Mouse (Mus musculus): ENCODE results near the gene Vmn2r57.
"Not testable (repeated sequence)": the region's sequence is repeated elsewhere in the genome, so short reads cannot be mapped to it uniquely, and the experiment has no call there.

Gene Vmn2r57

GRCm38 (mm10) chr7:41448596-41448995 lies at the start of gene Vmn2r57:
Gene Vmn2r57, minus strand, starts transcription at chr7:41448696.
- DNase-seq: not testable (repeated sequence)

GRCm38 (mm10) chr7:41497871-41498270 lies 49.4 kb upstream of the Vmn2r57 start:
- DNase-seq: no peak

- no peak for DNase-seq
These were observed 3.4 kb upstream of the Vmn2r57 start for GRCm38 (mm10) chr7:41451864-41452263.

- DNase-seq: no peak
These were observed 54.4 kb downstream of the Vmn2r57 start for GRCm38 (mm10) chr7:41394130-41394529.

- DNase-seq: peak; percentile 82
These were observed 55.2 kb downstream of the Vmn2r57 start, which contains the start of gene AI987944 for GRCm38 (mm10) chr7:41393048-41393971. Gene AI987944, minus strand, starts transcription at chr7:41393379.

Measured in right cerebral cortex, postnatal 25 days (tissue).